Mouse (Mus musculus) MEL (cell line): Measurements from ENCODE around the gene Tmem44.

Source experiments
- CTCF ChIP-seq, 3 experiments: IDR thresholded peaks in 2 of 3; conservative IDR thresholded peaks in 1 of 3; 2 replicates each; pipeline ENCODE4 v1.5.1; 2011 to 2012; ENCODE audit warnings: low read length in 3 of 3, low read depth in 2 of 3, mild to moderate bottlenecking in 2 of 3, improper control_type of control experiment in 1 of 3, inconsistent platforms in 1 of 3, mixed read lengths in 1 of 3, moderate library complexity in 1 of 3; ENCODE audit not compliant: control insufficient read depth in 1 of 3, insufficient read depth in 1 of 3, poor library complexity in 1 of 3, severe bottlenecking in 1 of 3
- E2F4 ChIP-seq: IDR thresholded peaks from 2 replicates; pipeline ENCODE4 v1.6.1; 2011; ENCODE audit warnings: low read depth, low read length, improper control_type of control experiment, borderline replicate concordance
- ETS1 ChIP-seq: IDR thresholded peaks from 2 replicates; pipeline ENCODE4 v1.6.1; 2012; ENCODE audit warnings: low read depth, mild to moderate bottlenecking, inconsistent platforms, low read length, improper control_type of control experiment, moderate library complexity
- GATA1 ChIP-seq: IDR thresholded peaks from 2 replicates; pipeline ENCODE4 v1.6.1; 2011; ENCODE audit warnings: low read depth, low read length, improper control_type of control experiment
- MAX ChIP-seq: IDR thresholded peaks from 2 replicates; pipeline ENCODE4 v1.6.1; 2011; ENCODE audit warnings: low read length, improper control_type of control experiment
- POLR2A ChIP-seq, 2 experiments: IDR thresholded peaks; 2 replicates each; pipeline ENCODE4 v1.6.1; 2011 to 2012; ENCODE audit warnings: low read length in 2 of 2, mild to moderate bottlenecking in 2 of 2, control low read depth in 1 of 2, improper control_type of control experiment in 1 of 2, low read depth in 1 of 2, moderate library complexity in 1 of 2; ENCODE audit not compliant: control insufficient read depth in 1 of 2, insufficient read depth in 1 of 2, poor library complexity in 1 of 2
- POLR2AphosphoS5 ChIP-seq: IDR thresholded peaks from 2 replicates; pipeline ENCODE4 v1.6.1; 2012; ENCODE audit warnings: low read depth, borderline replicate concordance, mild to moderate bottlenecking, inconsistent platforms, low read length, moderate library complexity, mixed read lengths
- ZC3H11A ChIP-seq: IDR thresholded peaks from 2 replicates; pipeline ENCODE4 v1.6.1; 2012; ENCODE audit warnings: low read depth, mild to moderate bottlenecking, inconsistent platforms, low read length, improper control_type of control experiment

- TF ChIP-seq POLR2A (IDR thresholded peaks at IDR 0.05; ENCODE audit: control insufficient read depth in 1 of 2, insufficient read depth in 1 of 2, low read depth in 1 of 2, low read length in 2 of 2, poor library complexity in 1 of 2) (no peak), GATA1 (no peak), CTCF (IDR thresholded peaks at IDR 0.05 in 2 of 3, conservative IDR thresholded peaks at IDR 0.05 in 1 of 3; ENCODE audit: control insufficient read depth in 1 of 3, insufficient read depth in 1 of 3, low read depth in 2 of 3, low read length in 3 of 3, poor library complexity in 1 of 3, severe bottlenecking in 1 of 3) (no peak), ZC3H11A (no peak), MAX (no peak), E2F4 (no peak), POLR2AphosphoS5 (no peak), ETS1 (no peak)
Measured at GRCm38 (mm10) chr16:30505311-30506031, 45.2 kb downstream of the Tmem44 start.
